Mouse (Mus musculus) B cell, adult 2 months (primary cell): Measurements from ENCODE around the gene Gm10197.
A peak's percentile ranks its signal among the peaks of the same experiment; 100 is the strongest.

Experiments used
- DNase-seq, 2 experiments: peaks; one replicate each; pipeline ENCODE4 v3.0.0; 2022

Gene Gm10197

DNA sequence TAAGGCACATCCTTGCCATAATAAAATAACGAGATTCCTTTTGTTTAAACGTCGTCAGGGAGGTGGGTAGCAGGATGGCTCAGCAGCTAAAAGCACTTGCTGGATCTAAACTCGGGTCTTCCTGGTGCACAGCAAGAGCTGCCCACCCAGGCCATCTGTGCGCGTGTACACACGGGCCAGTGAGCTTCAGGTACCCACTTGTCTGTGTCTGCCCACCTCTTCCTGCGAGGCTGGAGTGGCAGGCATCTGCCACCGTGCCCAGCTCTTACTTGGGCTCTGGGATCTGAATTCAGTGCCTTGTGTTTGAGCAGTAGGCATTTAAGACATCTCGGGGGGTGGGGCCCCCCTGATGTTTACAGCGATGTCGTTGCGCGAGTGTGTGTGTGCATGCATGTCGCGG, 16.5 kb downstream of the Gm10197 start:
- no peak for DNase-seq

DNA sequence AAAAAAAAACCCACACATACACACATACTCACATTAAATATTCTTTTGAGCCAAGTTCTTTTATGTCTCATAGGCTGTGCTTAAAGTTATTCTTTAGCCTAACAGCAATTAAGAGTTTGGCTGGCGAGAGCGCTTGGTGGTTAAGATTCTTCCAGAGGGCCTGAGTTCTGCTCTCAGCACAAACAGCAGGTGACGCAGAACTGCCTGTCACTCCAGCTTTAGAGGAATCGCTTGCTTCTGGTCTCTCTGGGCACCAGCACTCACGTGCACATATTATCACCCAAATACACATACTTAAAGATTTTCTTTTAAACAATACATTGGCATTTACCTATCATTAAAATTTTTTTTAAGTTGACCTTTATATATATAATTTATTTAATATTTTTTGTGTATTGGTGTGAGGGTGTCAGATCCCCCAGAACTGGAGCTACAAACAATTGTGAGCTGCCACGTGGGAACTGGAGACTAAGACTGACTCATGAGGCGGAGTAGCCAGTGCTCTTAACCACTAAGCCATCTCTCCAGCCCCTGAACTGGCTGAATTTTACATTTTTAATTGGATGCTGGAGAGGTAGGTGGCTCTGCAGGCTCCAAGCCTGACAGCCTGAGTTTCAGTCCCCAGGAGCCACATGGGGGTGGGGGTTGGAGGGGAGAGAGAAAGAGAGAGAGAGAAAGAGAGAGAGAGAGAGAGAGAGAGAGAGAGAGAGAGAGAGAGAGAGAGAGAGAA, 17.1 kb downstream of the Gm10197 start:
- DNase-seq, result no peak

DNA sequence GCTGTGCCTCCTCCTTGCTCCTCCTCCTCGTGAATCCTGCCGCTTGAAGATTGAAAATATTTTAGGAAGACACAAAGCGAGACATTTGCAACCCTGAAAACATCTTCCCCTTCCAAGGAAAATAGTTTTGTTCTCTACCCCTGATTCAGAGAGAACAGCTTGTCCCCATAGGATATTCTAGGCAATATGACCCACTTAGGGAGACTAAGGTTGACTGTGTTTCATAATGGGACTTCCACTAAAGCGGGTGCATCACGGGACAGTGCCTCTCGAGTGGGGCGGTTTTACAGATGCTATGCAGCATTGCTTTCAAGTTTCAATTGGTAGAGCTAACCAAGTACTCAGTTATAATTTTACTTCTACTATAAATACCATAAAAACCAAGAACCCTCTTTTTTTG, 17.7 kb downstream of the Gm10197 start:
- DNase-seq, result no peak

DNA sequence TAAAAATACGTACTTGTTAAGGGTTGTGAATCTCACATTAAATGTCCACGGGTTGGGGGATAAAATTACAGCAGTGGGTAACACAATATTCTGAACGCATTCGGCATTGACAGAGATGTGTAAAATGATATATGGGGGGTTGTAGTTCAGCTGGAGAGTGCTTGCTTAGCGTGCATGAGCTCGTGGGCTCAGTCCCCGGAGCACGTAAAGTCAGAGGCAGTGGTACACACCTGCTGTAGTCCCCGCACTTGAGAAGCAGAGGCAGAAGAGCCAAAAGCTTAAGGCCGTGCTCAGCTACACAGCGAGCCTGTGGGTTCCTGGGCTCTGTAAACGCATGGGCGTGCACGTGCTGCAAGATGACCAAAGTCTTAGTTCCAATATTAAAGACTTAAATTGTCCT, 25.8 kb downstream of the Gm10197 start:
- DNase-seq, result no peak

DNA sequence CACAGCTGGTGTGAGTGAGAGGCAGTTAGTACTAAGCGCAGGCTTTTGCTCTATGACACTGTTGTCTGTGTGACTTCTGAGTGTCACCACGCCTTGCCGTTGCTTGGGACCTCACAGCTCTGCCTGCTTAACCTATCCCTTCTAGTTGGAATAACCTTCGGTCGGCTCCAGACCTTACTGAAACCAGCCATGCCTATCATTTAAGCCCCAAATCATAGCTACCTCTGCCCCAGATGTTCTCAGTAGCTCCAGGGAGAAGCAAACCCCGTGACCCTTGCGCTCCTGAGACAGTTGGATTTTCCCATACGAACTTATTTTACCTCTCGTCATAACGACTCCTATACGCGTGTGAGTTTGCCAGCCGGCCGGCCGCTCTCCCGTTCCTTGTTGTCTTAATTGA, 27.5 kb downstream of the Gm10197 start:
- no peak for DNase-seq

DNA sequence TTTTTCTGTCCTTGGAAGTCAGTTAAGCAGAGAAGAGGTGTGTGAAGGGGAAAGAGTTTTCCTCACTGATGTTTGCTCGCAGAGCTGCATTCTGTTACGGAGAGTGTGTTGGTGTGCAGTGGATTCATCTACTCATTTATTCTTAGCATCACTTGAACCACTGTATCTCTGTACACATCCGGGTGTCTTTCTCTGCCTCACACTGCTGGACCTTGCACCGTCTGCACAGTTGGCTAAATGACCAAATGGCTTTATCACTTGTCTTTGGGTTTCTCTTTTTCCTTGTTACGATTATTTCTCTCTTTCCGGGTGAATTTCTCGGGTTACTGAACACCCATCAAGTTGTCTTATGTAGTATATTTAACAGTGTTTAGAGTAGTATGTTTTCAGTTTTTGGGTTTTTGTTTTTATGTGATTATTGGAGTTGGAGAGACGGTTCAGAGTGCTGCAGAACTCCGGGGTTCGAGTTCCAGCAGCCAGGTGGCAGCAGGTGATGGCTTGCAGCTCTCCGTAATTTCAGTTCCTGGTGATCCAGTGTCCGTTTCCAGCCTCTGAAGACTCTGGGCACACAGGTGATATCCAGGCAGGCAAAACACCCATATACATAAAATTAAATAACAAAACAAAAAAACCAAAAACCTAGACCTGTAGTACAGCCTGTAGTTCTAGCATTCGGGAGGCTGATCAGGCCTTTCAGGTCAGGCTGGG, 28.2 kb downstream of the Gm10197 start:
- no peak for DNase-seq

DNA sequence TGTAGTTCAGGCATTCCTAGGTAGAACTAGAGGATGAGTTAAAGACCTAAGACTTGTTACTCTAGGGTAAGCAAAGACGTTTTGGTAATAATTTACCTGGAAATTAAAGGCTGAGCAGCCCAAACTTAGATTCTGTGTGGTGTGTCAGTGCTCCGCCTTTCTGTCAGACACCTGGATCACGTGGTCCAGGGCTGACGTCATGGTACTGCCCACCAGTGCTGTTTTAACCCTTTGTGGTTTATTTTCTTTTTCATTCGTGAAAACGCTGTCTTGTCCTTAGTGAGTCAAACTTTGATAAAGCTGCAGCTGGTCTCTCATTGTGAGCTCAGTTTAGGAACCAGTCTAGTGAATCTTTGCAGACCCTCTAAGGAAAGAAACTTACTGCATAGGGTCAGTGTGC, 31.1 kb downstream of the Gm10197 start:
- peak; percentile 36 to 39 for DNase-seq

DNA sequence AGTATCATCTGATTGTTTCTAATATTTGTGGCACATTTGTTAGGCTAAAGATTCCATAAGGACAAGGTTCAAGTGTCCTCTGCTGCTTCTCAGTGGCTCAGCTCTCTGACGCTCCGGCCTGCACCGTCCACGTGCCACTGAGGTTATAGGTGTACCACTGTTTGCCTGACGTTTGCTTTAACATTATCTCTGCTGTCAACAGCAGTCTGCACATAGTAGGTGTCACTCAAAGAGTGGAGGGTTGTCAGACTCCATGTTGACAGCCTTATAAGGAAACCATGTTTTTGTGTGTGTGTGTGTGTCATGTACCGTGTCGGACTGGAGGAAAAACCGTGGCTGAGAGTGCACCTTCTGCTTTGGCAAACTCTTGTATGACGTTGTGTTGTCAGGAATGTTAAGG, 36.3 kb downstream of the Gm10197 start:
- no peak for DNase-seq

DNA sequence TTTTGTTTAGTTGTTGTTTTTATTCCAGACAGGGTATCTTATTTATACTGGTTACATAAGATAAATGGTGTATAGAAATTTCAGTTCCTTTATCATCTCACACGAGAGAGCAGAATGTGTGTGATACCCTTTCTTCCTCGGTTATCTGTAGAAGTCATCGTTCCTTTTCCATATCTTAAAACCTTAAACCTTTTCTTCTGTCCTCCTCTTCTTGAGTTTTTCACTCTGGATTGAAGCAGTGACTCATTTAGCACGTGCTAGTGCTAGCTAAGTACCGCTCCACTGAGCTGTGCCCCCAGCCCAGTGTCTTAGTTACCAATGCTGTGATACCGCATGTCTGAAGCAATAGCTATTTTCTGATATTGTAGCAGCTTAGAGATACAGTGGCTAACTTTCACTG, 37.8 kb downstream of the Gm10197 start:
- no peak for DNase-seq

DNA sequence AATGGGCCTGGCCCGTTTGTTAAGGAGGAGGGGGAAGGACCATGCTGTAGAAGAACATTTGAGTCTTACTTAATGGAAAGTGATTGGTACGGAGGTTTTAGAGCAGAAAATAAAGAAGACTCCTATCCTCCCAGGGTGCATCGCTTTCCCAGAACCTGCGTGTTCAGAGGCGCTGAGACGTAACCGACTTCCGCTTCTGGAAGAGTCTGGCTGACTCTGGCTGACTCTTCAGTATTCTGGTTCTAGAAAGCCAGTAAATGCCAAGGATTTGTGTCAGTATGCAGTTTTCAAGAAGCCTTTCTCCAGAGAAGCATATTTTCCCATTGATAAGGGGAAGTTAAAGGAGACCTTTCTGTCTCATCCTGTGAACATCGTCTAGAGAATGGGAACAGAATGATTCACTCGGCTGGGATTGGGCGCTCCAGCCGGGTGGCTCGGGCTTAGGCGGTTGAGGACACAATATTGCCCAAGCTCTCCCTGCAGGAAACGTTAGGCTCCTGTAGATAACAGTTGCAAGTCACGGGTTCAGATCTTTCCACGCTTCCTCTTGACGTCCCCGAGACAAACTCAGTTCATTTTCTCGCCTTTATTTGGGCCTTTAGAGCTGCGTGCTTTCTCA, 39.6 kb downstream of the Gm10197 start:
- DNase-seq, result no peak

DNA sequence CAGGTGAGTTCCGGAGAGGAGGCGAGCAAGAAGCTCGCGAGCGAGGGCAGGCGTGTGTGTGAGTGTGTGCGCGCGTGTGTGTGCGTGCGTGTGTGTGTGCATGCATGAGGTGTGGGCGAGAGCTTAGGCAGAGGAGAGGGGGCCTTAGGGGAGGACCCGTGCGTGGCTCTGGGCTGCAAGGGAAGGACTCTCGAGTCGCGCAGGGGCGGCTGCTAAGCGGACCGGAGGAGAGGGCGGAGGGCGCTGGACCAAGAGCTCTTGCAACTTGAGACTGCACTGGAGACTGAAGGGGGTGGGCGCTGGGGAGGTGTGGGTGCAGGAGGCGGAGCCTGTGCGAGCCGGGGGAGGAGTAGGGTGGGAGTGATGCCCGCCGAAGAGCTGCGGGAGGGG, 41.6 kb downstream of the Gm10197 start:
- peak; percentile 54 to 57 for DNase-seq

DNA sequence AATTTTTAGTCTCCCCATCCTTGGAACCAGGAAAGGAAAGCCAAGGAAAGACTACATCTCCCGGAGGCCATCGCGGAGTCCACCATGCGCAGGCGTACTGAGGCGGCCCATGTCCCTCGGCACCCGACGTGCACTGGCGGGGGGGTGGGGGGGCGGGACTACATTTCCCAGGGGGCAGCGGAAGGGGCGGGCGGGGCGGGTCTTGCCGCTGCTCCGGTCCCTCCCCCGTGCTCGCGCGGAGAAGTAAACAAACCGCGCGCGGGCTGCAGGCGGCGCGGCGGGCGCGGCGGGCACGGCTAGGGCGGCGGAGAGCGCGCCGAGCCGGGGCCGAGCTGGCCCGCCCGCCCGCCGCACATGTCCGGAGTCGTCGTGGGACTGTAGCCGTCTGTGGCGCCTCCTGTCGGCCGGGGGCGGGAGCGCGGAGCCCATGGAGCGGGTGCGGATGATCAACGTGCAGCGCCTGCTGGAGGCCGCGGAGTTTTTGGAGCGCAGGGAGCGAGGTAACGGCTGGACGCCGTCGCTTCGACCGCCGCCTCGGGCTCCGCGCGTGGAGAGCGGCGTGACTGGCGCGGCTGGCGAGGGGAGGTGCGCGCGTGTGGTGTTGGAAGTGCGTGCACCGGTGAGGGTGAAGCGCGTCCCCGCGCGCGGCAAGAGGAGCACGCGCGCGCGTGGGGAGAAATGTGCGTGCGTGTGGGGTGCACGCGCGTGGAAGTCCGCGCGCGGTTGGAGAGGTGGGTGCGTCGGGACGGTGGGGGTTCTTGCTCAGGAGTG, 42.2 kb downstream of the Gm10197 start:
- peak; percentile 94 for DNase-seq

DNA sequence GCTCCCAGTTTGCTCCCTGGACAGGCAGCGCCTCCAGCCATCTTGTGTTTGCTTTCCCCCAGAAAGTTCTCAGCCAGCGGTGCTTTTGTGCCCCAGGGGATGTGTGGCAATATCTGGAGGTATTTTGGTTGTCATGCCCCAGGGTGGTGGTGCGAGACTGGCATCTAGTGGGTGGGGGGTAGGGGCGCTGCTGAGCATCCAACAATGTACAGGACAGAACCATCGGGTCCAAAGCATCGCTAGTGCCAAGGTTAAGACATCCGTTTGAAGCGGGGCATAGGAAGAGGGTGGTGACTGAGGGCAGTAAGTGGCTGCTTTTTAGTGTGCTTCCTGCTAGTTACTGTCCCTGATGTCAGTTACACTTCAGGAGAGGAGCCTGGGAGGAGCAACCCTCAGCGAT, 43.5 kb downstream of the Gm10197 start:
- peak; percentile 58 to 70 for DNase-seq

DNA sequence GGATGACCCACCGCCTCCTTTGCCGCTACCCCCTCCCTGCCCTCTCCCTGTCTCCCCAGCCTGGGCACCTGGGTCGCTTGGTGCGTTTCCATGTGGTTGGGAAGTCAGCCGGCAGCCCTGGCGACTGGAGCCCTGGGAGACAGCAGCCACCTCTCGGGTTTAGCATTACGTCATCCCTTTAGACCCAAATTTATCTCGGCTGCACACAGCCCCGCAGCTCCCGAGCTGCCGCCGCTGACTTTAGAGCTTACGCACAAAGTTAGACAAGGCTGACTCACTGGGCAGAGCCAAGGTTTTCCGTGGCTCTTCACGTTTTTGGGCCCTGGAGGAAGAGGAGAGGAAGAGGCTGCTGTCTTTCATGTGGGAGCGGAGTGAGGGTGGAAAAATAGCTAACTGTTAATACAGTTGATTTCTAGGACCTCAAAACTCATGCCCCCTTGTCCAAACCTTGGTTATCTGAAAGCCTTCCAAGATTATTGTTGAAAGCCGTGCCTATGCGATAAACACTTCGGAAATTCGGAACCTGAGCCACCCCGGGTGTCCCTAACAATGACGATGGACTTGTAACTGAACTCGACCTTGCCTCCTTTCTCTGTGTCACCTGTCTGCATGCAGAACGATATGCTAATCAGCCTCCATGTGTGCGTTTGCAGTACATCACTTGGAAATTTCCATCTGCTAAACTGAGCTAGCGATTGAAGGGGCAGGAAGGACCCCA, 45.8 kb downstream of the Gm10197 start:
- peak; percentile 22 to 32 for DNase-seq

DNA sequence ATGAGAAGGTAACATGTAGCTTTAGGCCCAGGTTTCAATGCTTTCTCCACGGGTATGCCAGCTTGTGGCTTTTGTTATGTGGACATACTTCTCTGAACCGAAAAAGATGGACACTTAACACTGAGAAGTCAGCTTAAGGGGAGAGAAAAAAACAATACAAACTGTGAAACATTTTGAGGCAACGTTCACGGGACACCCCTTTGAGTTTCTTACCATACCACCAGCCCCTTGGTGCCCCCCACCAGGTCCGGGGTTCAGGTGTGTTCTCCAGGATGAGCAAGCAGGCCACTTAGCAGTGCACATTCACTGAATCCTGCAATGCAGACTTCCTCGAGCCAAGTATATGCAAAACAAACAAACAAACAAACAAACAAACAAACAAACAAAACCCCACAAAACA, 46.7 kb downstream of the Gm10197 start:
- DNase-seq, result no peak

DNA sequence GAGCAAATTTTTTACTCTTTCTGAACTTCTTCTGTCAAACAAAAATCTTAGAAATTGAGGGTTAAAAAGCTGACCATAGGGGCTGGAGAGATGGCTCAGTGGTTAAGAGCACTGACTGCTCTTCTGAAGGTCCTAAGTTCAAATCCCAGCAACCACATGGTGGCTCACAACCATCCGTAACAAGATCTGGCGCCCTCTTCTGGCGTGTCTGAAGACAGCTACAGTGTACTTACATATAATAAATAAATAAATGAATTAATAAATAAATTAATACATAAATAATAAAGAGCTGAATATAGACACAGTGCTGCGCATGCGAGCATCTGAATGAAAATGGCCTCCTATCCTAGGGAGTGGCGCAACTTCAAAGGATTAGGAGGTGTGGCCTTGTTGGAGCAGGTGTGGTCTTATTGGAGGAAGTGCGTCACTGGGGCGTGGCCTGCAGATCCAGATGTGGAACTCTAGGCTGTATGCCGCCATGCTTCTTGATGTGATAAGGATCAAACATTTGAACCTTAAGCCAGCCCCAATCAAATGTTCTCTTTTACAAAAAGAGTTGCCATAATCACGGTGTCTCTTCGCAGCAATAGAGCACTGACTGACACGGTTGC, 49.0 kb downstream of the Gm10197 start:
- DNase-seq, result peak in 1 of 2 experiments; percentile 24
